Mouse (Mus musculus): Measurements from ENCODE around the gene Lhx3.

Gene Lhx3

GRCm38 (mm10) chr2:26201926-26202848 lies 5.9 kb downstream of the Lhx3 start:
- DNase-seq (ENCODE audit: low read depth, low spot score): no peak

GRCm38 (mm10) chr2:26198488-26198887 lies 9.6 kb downstream of the Lhx3 start:
- DNase-seq (ENCODE audit: low read depth, low spot score): no peak

GRCm38 (mm10) chr2:26194552-26195339 lies 13.3 kb downstream of the Lhx3 start:
- no peak for DNase-seq (ENCODE audit: low read depth, low spot score)

GRCm38 (mm10) chr2:26188517-26188916 lies 19.6 kb downstream of the Lhx3 start:
- DNase-seq (ENCODE audit: low read depth, low spot score): no peak

GRCm38 (mm10) chr2:26184352-26184751 lies 23.7 kb downstream of the Lhx3 start:
- no peak for DNase-seq (ENCODE audit: low read depth, low spot score)

- DNase-seq (ENCODE audit: low read depth, low spot score): peak; percentile 43
These were observed 25.4 kb downstream of the Lhx3 start for GRCm38 (mm10) chr2:26182646-26183045.

GRCm38 (mm10) chr2:26177189-26177588 lies 30.9 kb downstream of the Lhx3 start:
- no peak for DNase-seq (ENCODE audit: low read depth, low spot score)

- DNase-seq (ENCODE audit: low read depth, low spot score): no peak
These were observed 31.4 kb downstream of the Lhx3 start for GRCm38 (mm10) chr2:26176731-26177130.

GRCm38 (mm10) chr2:26175191-26175590 lies 32.9 kb downstream of the Lhx3 start:
- no peak for DNase-seq (ENCODE audit: low read depth, low spot score)

- no peak for DNase-seq (ENCODE audit: low read depth, low spot score)
These were observed 35.9 kb downstream of the Lhx3 start for GRCm38 (mm10) chr2:26172166-26172565.

GRCm38 (mm10) chr2:26170376-26170775 lies 37.7 kb downstream of the Lhx3 start:
- no peak for DNase-seq (ENCODE audit: low read depth, low spot score)

GRCm38 (mm10) chr2:26168843-26169579 lies 39.1 kb downstream of the Lhx3 start:
- DNase-seq (ENCODE audit: low read depth, low spot score): peak; percentile 29

GRCm38 (mm10) chr2:26166890-26167289 lies 41.2 kb downstream of the Lhx3 start:
- DNase-seq (ENCODE audit: low read depth, low spot score): no peak

GRCm38 (mm10) chr2:26158064-26158463 lies 50.0 kb downstream of the Lhx3 start:
- no peak for DNase-seq (ENCODE audit: low read depth, low spot score)

GRCm38 (mm10) chr2:26156191-26156977 lies 51.7 kb downstream of the Lhx3 start:
- no peak for DNase-seq (ENCODE audit: low read depth, low spot score)

- no peak for DNase-seq (ENCODE audit: low read depth, low spot score)
These were observed 52.4 kb downstream of the Lhx3 start for GRCm38 (mm10) chr2:26155737-26156136.

- DNase-seq (ENCODE audit: low read depth, low spot score): no peak
These were observed 53.5 kb downstream of the Lhx3 start for GRCm38 (mm10) chr2:26154586-26154985.

GRCm38 (mm10) chr2:26153909-26154340 lies 54.2 kb downstream of the Lhx3 start:
- peak; percentile 57 for DNase-seq (ENCODE audit: low read depth, low spot score)

GRCm38 (mm10) chr2:26153295-26153694 lies 54.8 kb downstream of the Lhx3 start:
- DNase-seq (ENCODE audit: low read depth, low spot score): no peak

Measured in retina, postnatal 7 days (tissue).